ENCODE assay signal across 22 mouse cellular contexts in the genomic region with DNA sequence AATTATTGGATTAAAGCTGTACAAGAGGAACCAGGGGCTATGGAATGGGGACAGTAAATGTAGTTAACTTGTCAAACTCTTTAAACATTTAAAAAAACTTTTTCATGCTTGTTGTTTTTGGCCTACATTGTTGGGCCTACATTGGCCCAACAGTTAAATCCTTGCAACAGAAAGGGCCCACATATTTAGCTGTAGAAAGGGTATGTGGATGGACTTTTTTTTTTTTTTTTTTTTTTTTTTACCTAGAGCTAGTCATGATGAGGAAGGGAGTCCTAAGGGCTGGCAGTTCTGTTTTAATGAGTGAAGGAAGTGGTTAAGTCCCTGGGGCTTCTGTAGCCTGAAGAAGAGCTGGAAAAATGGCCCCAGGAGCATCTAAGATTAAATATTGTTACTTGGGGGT.
"Had no signal": no experiment of that assay in that cellular context is flagged by ENCODE, and none has a peak within 500 bp of the region (broad histone marks: within the 10 kb centered on the region; RNA-seq: fewer than 3 reads in every experiment).

No protein-coding gene starts in this region.

- H3K27ac ChIP-seq: heart, adult 2 months; heart, embryonic 13.5 days; heart, embryonic 15.5 days; hindbrain, embryonic 13.5 days; hindbrain, embryonic 15.5 days; hindbrain, postnatal 0 days; kidney, embryonic 15.5 days; kidney, postnatal 0 days; limb, embryonic 10.5 days; limb, embryonic 12.5 days; liver, embryonic 13.5 days; liver, embryonic 15.5 days had no signal

- DNase-seq: gastrocnemius, postnatal 25 days; heart, adult 2 months; heart, postnatal 14 days; heart, postnatal 36 days; kidney, adult 11 months; kidney, postnatal 14 days; layer of hippocampus, adult 9-11 months; layer of hippocampus, postnatal 36 days; liver; liver, embryonic 13.5 days had no signal

- H3K4me3 ChIP-seq: heart, adult 2 months; heart, embryonic 13.5 days; heart, embryonic 15.5 days; hindbrain, embryonic 13.5 days; hindbrain, embryonic 15.5 days; kidney, embryonic 15.5 days; limb, embryonic 10.5 days; limb, embryonic 12.5 days; liver, embryonic 13.5 days; liver, embryonic 15.5 days had no signal

- H3K27me3 ChIP-seq: heart, embryonic 13.5 days; heart, embryonic 15.5 days; hindbrain, embryonic 13.5 days; hindbrain, embryonic 15.5 days; kidney, embryonic 15.5 days; limb, embryonic 12.5 days; liver, embryonic 13.5 days; liver, embryonic 15.5 days had no signal

- H3K4me2 ChIP-seq: heart, embryonic 11.5 days; heart, embryonic 13.5 days; heart, embryonic 15.5 days; hindbrain, embryonic 13.5 days; hindbrain, embryonic 15.5 days; kidney, embryonic 15.5 days; limb, embryonic 12.5 days; liver, embryonic 11.5 days; liver, embryonic 13.5 days; liver, embryonic 15.5 days had no signal

- H3K9me3 ChIP-seq: heart, embryonic 13.5 days; heart, embryonic 15.5 days; hindbrain, embryonic 13.5 days; hindbrain, embryonic 15.5 days; kidney, embryonic 15.5 days; limb, embryonic 10.5 days; limb, embryonic 12.5 days; liver, embryonic 13.5 days; liver, embryonic 15.5 days had no signal

- H3K9ac ChIP-seq: heart, embryonic 13.5 days; heart, embryonic 15.5 days; hindbrain, embryonic 13.5 days; hindbrain, embryonic 15.5 days; kidney, embryonic 15.5 days; limb, embryonic 12.5 days; liver, embryonic 13.5 days; liver, embryonic 15.5 days had no signal

- H3K4me1 ChIP-seq: heart, embryonic 15.5 days; hindbrain, embryonic 13.5 days; hindbrain, embryonic 15.5 days; kidney, embryonic 15.5 days; limb, embryonic 12.5 days had no signal

- H3K36me3 ChIP-seq: heart, embryonic 13.5 days; heart, embryonic 15.5 days; hindbrain, embryonic 13.5 days; hindbrain, embryonic 15.5 days; kidney, embryonic 15.5 days; limb, embryonic 10.5 days; limb, embryonic 12.5 days; liver, embryonic 13.5 days; liver, embryonic 15.5 days had no signal
